Comparison of ENCODE assay signal across 20 mouse cellular contexts in genomic region chr5:104062773-104063551, GRCm38 (mm10). TPM values are rescaled to one million over a fixed set of nuclear protein-coding genes. Genes with fewer than 3 reads are reported as not detected.
DNase-seq lines count a peak whose midpoint lies in the region; ATAC-seq and TF ChIP-seq lines count a peak whose summit lies in the region.
"Had no signal": no experiment of that assay in that cellular context is flagged by ENCODE, and none has a peak within 500 bp of the region (broad histone marks: within the 10 kb centered on the region; RNA-seq: fewer than 3 reads in every experiment).

No protein-coding gene starts in this region.

- 45% methylated on average over 11 of the region's 11 CpGs for WGBS in liver, embryonic 16.5 days (ENCODE audit: insufficient replicate concordance)
- WGBS in midbrain, embryonic 10.5 days = 88% methylated on average over 11 of the region's 11 CpGs
- 89% methylated on average over 11 of the region's 11 CpGs for WGBS in cerebellum, adult 2 months

- peak overlapping the region; percentile 58 for H3K9ac ChIP-seq in liver, embryonic 16.5 days (ENCODE audit: low read depth, low read length)
- H3K9ac ChIP-seq: embryonic facial prominence, embryonic 12.5 days; forebrain, embryonic 12.5 days; hindbrain, embryonic 12.5 days had no signal

- H3K27ac ChIP-seq in testis, adult 2 months (ENCODE audit: control insufficient read depth, insufficient read depth, low read depth, low read length) = peak overlapping the region; percentile 53
- peak overlapping the region; percentile 87 for H3K27ac ChIP-seq in liver, embryonic 16.5 days (ENCODE audit: low read length)
- H3K27ac ChIP-seq in midbrain, embryonic 10.5 days (replicated peaks) = no peak overlapping the region
- no peak overlapping the region; the same call in 1 of the 2 replicates for H3K27ac ChIP-seq in cerebellum, adult 2 months (ENCODE audit: insufficient read depth, low read length)
- H3K27ac ChIP-seq: embryonic facial prominence, embryonic 12.5 days; forebrain, embryonic 12.5 days; heart, adult 2 months; hindbrain, embryonic 12.5 days had no signal

- H3K27me3 ChIP-seq in testis, adult 2 months (ENCODE audit: control insufficient read depth, insufficient read depth, low read length) = no peaks in the 10 kb centered on the region
- H3K27me3 ChIP-seq in erythroblast, embryonic 14.5 days (ENCODE audit: control insufficient read depth) = no peaks in the 10 kb centered on the region
- H3K27me3 ChIP-seq in liver, embryonic 16.5 days (ENCODE audit: control insufficient read depth, insufficient read depth, low read depth, low read length) = no peaks in the 10 kb centered on the region
- no peaks in the 10 kb centered on the region for H3K27me3 ChIP-seq in midbrain, embryonic 10.5 days (ENCODE audit: low read depth, poor library complexity, severe bottlenecking)
- no peaks in the 10 kb centered on the region for H3K27me3 ChIP-seq in cerebellum, adult 2 months (ENCODE audit: control insufficient read depth, insufficient read depth, low read length)
- H3K27me3 ChIP-seq: embryonic facial prominence, embryonic 12.5 days; forebrain, embryonic 12.5 days; hindbrain, embryonic 12.5 days had no signal

- no peak for TF ChIP-seq POLR2A in testis, adult 2 months (IDR thresholded peaks at IDR 0.05; ENCODE audit: control insufficient read depth, low read depth, low read length)
- no peak for TF ChIP-seq POLR2A in cerebellum, adult 2 months (IDR thresholded peaks at IDR 0.05; ENCODE audit: borderline replicate concordance, insufficient read depth, low read length)

- peak; percentile 100 for ATAC-seq in liver, embryonic 16.5 days (ENCODE audit: low read depth)

- peaks cover 5% of the 10 kb centered on the region for H3K9me3 ChIP-seq in erythroblast, embryonic 14.5 days (ENCODE audit: control insufficient read depth, low read length)
- no peaks in the 10 kb centered on the region for H3K9me3 ChIP-seq in liver, embryonic 16.5 days (replicated peaks; ENCODE audit: control insufficient read depth, low read length)
- H3K9me3 ChIP-seq in midbrain, embryonic 10.5 days (replicated peaks) = no peaks in the 10 kb centered on the region
- H3K9me3 ChIP-seq: embryonic facial prominence, embryonic 12.5 days; forebrain, embryonic 12.5 days; hindbrain, embryonic 12.5 days had no signal

- DNase-seq in testis, postnatal 14 days (ENCODE audit: low spot score) = no peak
- no peak for DNase-seq in midbrain, embryonic 10.5 days (ENCODE audit: low spot score)
- no peak for DNase-seq in retina, postnatal 1 day
- DNase-seq in cerebellum, adult 2 months = no peak
- DNase-seq: adrenal gland, postnatal 36 days; kidney, adult 18-20 months; lung, postnatal 10 days; thymus, adult 18-20 months had no signal

- no peak for TF ChIP-seq CTCF in testis, adult 2 months (IDR thresholded peaks at IDR 0.05; ENCODE audit: control insufficient read depth, insufficient read depth, insufficient replicate concordance, low read depth, low read length)
- TF ChIP-seq CTCF in cerebellum, adult 2 months (IDR thresholded peaks at IDR 0.05; ENCODE audit: borderline replicate concordance, insufficient read depth, low read depth, low read length) = no peak

- H3K36me3 ChIP-seq in testis, adult 2 months (ENCODE audit: control insufficient read depth, insufficient read depth, low read length) = peaks cover 4% of the 10 kb centered on the region
- peaks cover 74% of the 10 kb centered on the region for H3K36me3 ChIP-seq in erythroblast, embryonic 14.5 days (ENCODE audit: control insufficient read depth)
- H3K36me3 ChIP-seq in liver, embryonic 16.5 days (ENCODE audit: control insufficient read depth, insufficient read depth) = peaks cover 30% of the 10 kb centered on the region
- H3K36me3 ChIP-seq in midbrain, embryonic 10.5 days = peaks cover 60% of the 10 kb centered on the region

- H3K4me1 ChIP-seq in testis, adult 2 months (ENCODE audit: control insufficient read depth, insufficient read depth, low read length) = no peaks in the 10 kb centered on the region
- H3K4me1 ChIP-seq in erythroblast, embryonic 14.5 days (ENCODE audit: control insufficient read depth) = peaks cover 57% of the 10 kb centered on the region
- H3K4me1 ChIP-seq in liver, embryonic 16.5 days (ENCODE audit: control insufficient read depth, low read depth, low read length) = peaks cover 24% of the 10 kb centered on the region
- H3K4me1 ChIP-seq in midbrain, embryonic 10.5 days = no peaks in the 10 kb centered on the region
- H3K4me1 ChIP-seq in cerebellum, adult 2 months (ENCODE audit: control insufficient read depth, insufficient read depth, low read length) = no peaks in the 10 kb centered on the region
- H3K4me1 ChIP-seq: embryonic facial prominence, embryonic 12.5 days; forebrain, embryonic 12.5 days; hindbrain, embryonic 12.5 days had no signal

- H3K4me3 ChIP-seq in testis, adult 2 months (ENCODE audit: control insufficient read depth, low read depth, low read length) = no peak overlapping the region
- peak overlapping the region; percentile 50 for H3K4me3 ChIP-seq in erythroblast, embryonic 14.5 days (replicated peaks)
- H3K4me3 ChIP-seq in liver, embryonic 16.5 days (ENCODE audit: low read depth, low read length) = peak overlapping the region; percentile 29
- no peak overlapping the region for H3K4me3 ChIP-seq in midbrain, embryonic 10.5 days
- no peak overlapping the region for H3K4me3 ChIP-seq in cerebellum, adult 2 months (replicated peaks; ENCODE audit: insufficient read depth, low read depth, low read length)
- H3K4me3 ChIP-seq: embryonic facial prominence, embryonic 12.5 days; forebrain, embryonic 12.5 days; heart, adult 2 months; hindbrain, embryonic 12.5 days; myocyte had no signal

- H3K4me2 ChIP-seq in liver, embryonic 16.5 days (ENCODE audit: low read depth, low read length) = peak overlapping the region; percentile 62
- H3K4me2 ChIP-seq: embryonic facial prominence, embryonic 12.5 days; forebrain, embryonic 12.5 days; hindbrain, embryonic 12.5 days; midbrain, embryonic 11.5 days had no signal

RNA-seq across cellular contexts. Expression of gene Gm17660, which starts 14.4 kb away (rescaled TPM):
- polyA plus RNA-seq in testis, adult 2 months (2012; rRNA removed) = 0.26 and 0.62 TPM in 2 replicates
- polyA plus RNA-seq in erythroblast, embryonic 14.5 days (2012) = not detected in 2 replicates
- not detected in 2 replicates for polyA plus RNA-seq in liver, embryonic 16.5 days (2015; fragmentation: Nextera tagmentation; extraction: Ambion mirVana)
- not detected in 2 replicates for polyA plus RNA-seq in midbrain, embryonic 10.5 days (2016; fragmentation: Nextera tagmentation; extraction: Ambion mirVana)
- not detected in 2 replicates for polyA plus RNA-seq in cerebellum, adult 2 months (2012; rRNA removed)
- polyA plus RNA-seq: embryonic facial prominence, embryonic 12.5 days; forebrain, embryonic 12.5 days; heart, adult 2 months; heart, postnatal 0 days; hindbrain, embryonic 12.5 days; limb, embryonic 14.5 days; myocyte; spleen, adult 2 months had no signal

RNA-seq across cellular contexts. Expression of gene Nudt9, which starts 16.9 kb away (rescaled TPM):
- polyA plus RNA-seq in testis, adult 2 months (2012; rRNA removed) = 170 and 195 TPM in 2 replicates
- polyA plus RNA-seq in erythroblast, embryonic 14.5 days (2012) = 36.0 and 40.0 TPM in 2 replicates
- 62.1 and 67.1 TPM in 2 replicates for polyA plus RNA-seq in liver, embryonic 16.5 days (2015; fragmentation: Nextera tagmentation; extraction: Ambion mirVana)
- polyA plus RNA-seq in midbrain, embryonic 10.5 days (2016; fragmentation: Nextera tagmentation; extraction: Ambion mirVana) = 65.7 and 70.2 TPM in 2 replicates
- 73.8 and 78.5 TPM in 2 replicates for polyA plus RNA-seq in cerebellum, adult 2 months (2012; rRNA removed)

RNA-seq across cellular contexts. Expression of gene Hsd17b11, which starts 41.2 kb away (rescaled TPM):
- polyA plus RNA-seq in testis, adult 2 months (2012; rRNA removed) = 5.1 and 5.5 TPM in 2 replicates
- 0.02 and 0.03 TPM in 2 replicates for polyA plus RNA-seq in erythroblast, embryonic 14.5 days (2012)
- polyA plus RNA-seq in liver, embryonic 16.5 days (2015; fragmentation: Nextera tagmentation; extraction: Ambion mirVana) = 3.2 and 3.6 TPM in 2 replicates
- 1.3 and 1.6 TPM in 2 replicates for polyA plus RNA-seq in midbrain, embryonic 10.5 days (2016; fragmentation: Nextera tagmentation; extraction: Ambion mirVana)
- 27.7 and 29.2 TPM in 2 replicates for polyA plus RNA-seq in cerebellum, adult 2 months (2012; rRNA removed)

RNA-seq across cellular contexts. Expression of gene Sparcl1, which starts 50.6 kb away (rescaled TPM):
- polyA plus RNA-seq in testis, adult 2 months (2012; rRNA removed) = 15.8 and 23.1 TPM in 2 replicates
- polyA plus RNA-seq in erythroblast, embryonic 14.5 days (2012) = not detected in 2 replicates
- 3.1 and 5.1 TPM in 2 replicates for polyA plus RNA-seq in liver, embryonic 16.5 days (2015; fragmentation: Nextera tagmentation; extraction: Ambion mirVana)
- polyA plus RNA-seq in midbrain, embryonic 10.5 days (2016; fragmentation: Nextera tagmentation; extraction: Ambion mirVana) = 30.0 and 42.1 TPM in 2 replicates
- 1,650 and 1,724 TPM in 2 replicates for polyA plus RNA-seq in cerebellum, adult 2 months (2012; rRNA removed)

Comparison
In these comparisons a context has a peak if more than half of its experiments do, and no peak if none do; other contexts are left out.
1. H3K27ac ChIP-seq: peak in testis, adult 2 months (single experiment) and liver, embryonic 16.5 days (single experiment); none in midbrain, embryonic 10.5 days (single experiment) and cerebellum, adult 2 months (single experiment).
2. H3K4me3 ChIP-seq: peak in erythroblast, embryonic 14.5 days (single experiment) and liver, embryonic 16.5 days (single experiment); none in testis, adult 2 months (single experiment), midbrain, embryonic 10.5 days (single experiment) and cerebellum, adult 2 months (single experiment).